Mouse (Mus musculus) testis, postnatal 14 days (tissue): ENCODE data around the gene Cacng5.

Experiments used
- DNase-seq: peaks from one replicate; pipeline ENCODE4 v3.0.0; 2021; ENCODE audit warnings: low spot score

The Cacng5 gene

DNA sequence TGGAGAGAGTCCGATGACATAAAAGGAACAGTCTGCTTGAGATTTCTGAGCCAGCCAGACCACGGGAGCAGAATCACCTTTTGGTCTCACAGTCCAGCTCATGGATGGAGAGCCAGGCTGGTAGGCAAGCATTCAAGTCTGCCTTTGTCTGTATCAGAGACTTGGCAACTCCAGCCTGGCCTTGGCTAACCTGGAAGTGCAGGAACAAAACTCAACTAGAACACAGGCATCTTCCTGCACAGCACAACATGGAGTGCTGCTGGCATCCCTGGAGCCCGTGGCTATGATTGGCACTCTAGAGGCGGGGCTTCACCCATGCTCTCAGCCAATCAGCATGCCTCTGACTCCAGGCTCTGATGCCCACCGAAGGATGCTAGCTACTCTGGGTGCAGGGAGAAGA lies 38.0 kb downstream of the Cacng5 start:
- no peak for DNase-seq

DNA sequence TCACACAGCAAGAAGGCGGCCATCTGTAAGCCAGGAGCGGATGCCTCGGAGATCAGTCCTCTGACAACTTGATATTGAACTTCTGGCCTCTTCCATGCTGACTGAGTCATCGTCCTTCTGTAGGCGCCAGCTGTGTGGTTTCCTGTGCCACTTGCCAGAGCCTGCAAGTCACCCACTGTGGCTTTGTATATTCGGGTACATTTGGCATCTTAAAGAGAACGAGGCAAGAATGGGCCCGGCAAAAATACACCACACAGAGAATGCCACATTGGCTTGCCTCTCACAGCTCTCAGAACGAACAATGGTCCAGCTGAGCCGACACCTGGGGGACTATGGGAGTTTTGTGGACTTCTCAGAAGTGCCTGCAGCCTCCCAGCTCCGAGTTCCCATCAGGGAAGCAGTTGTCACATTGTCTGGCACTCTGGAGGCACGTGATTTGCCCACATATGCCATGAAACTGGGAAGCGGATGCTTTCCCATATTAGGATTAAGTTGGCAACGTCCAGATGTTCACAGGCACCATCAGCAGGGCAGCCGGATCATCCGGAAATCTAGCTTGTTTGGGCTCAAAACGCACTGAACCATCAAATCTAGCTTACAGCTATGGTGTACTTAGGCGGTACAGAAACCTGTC lies 38.9 kb downstream of the Cacng5 start:
- no peak for DNase-seq

GRCm38 (mm10) chr11:107872743-107873142 lies 42.1 kb downstream of the Cacng5 start:
- no peak for DNase-seq

DNA sequence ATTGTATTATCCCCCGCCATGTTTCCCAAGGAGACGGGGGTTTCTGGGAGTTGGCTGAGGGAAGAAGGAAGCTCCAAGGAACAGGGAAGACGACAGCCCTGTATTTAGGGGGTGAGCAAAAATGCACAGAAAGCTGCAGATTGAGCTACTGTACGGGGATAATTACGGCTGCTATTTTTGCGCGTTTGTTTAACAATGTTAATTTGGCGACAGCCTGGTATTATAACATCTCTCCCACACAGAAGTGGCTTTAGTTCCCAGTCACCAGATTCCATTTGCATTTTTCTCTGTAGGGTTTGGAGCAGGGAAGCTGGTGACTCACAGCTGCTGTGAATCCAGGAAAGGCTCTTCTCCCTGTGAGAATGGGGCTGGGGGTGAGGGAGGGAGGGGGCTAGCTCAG lies 47.3 kb downstream of the Cacng5 start:
- no peak for DNase-seq

- DNase-seq, result peak; percentile 31
Observed at GRCm38 (mm10) chr11:107865128-107865527, 49.7 kb downstream of the Cacng5 start.

DNA sequence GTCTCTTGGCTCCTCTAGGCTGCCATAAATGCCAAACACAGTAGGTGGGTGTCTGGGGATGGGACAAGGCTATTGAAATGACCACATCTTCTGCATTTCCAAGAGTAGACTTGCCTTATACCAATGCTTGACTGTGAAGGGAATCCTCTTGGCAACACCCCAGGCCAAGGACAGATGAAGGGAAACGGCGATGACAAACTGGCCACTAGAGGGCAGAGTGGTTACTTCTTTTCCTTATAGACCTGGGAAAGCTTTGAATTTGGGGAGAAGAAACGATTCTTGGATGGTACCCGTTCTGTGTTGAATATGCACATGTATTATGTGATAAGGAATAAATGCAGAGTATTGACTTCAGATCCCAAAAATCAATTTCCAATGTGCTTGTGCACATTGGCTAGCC lies 50.8 kb downstream of the Cacng5 start:
- DNase-seq, result peak; percentile 51

DNA sequence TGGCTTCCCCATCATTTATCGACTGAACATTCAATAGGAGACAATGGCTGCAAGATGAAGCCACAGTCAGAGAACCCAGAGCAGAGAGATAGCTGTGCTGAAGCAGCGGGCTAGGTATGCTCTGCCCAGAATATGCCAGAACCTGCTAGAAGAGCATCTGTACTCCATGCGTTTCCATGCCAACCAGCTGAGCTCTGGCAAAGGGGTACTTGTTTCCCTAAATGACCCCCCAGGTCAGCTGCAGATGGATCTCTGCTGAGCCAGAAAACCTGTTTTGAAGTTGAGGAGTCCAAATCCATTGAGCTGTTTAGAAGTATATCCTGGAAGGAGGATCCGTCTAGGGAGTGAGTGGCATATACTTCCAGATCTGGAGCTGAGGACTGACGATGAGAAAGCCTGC lies 53.1 kb downstream of the Cacng5 start:
- no peak for DNase-seq

- no peak for DNase-seq
Observed at GRCm38 (mm10) chr11:107859871-107860270, 55.0 kb downstream of the Cacng5 start.

DNA sequence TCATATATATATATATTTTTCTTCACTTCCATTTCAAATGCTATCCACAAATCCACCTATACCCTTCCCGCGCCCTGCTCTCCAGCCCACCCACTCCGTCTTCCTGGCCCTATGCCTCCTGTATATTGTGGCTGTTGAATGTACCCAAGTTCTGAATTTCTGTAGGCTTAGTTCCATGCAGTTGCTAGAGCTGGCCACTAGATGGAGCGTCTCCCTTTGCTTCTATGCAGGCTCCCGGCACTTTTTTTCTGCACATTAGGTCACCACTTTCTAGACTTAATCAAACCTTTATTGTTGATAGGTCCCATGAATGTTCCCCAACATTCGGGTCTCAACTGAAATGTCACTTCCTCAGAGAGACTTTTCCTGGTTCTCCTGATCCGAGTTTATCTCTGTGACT lies 55.6 kb downstream of the Cacng5 start:
- peak; percentile 11 for DNase-seq

GRCm38 (mm10) chr11:107853088-107853487 lies 61.8 kb downstream of the Cacng5 start:
- DNase-seq, result peak; percentile 12

GRCm38 (mm10) chr11:107849621-107850020 lies 65.2 kb downstream of the Cacng5 start:
- DNase-seq, result peak; percentile 57

DNA sequence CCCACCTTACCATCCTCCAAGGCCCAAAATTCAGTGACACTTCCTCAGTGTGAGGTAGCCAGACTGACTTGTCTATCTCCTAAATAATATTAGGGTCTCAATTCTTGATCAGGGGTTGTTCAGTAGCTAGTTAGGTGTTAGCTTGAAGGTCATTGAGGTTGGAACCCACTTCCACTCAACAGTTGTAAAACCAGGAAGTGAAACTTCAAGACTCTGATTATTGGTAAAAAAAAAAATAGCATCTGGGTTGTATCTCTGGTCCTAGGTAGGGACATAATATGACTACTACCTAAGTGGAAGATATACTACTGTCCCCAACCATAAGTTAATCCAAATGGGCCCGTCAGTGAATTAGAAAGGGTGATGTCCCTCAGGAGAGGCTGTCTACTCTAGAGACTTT lies 70.7 kb downstream of the Cacng5 start:
- DNase-seq, result no peak

DNA sequence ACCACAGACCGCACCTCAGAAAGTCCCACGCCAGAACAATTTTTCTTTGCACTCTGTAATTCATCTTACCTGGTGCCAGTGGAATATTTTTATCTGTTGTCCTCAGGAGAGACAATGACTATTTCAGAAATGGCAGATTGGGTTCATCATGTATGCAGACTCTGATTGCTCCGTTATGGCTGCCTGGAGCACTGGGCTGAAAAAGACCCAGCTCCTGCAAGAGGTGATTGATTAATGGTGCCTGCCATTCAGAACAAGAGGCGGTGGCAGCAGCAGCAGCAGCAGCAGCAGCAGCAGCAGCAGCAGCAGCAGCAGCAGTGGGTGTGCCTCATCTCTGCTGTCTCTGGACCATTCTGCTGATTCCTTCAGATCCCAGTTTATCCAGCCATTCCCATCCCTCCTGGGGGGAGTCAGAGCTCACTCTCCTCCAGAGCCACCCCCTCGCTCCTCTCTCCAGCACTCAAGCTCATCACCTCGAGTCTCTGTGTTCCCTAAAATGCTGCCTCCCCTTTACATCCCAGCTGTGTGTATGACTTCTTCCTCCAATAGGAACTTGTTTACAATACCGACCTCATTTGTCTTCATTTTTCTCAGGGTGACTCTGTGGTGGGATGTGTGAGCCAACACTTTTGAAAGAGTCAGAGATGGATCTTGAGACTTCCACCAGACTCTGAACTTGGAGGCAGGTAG lies 81.4 kb downstream of the Cacng5 start:
- DNase-seq, result no peak
